Mouse (Mus musculus) embryonic facial prominence, embryonic 14.5 days (tissue): Measurements from ENCODE around the gene Gm6793. TPM values are rescaled to one million over a fixed set of nuclear protein-coding genes. Genes with fewer than 3 reads are reported as not detected.

Experiments
- ATAC-seq: fragments of 200-750 bp; cut with Nextera tagmentation; 2 replicates; pipeline ENCODE4 v1.8.0; 2017; ENCODE audit warnings: low read depth, moderate number of reproducible peaks, moderate TSS enrichment
- DNase-seq: peaks from one replicate; pipeline ENCODE4 v3.0.0-alpha.2; 2015; ENCODE audit warnings: low spot score
- H3K27ac ChIP-seq: fragments of 300-500 bp; sonication (generic); replicated peaks from 2 replicates; pipeline ENCODE4 v1.5.1; 2014; ENCODE audit warnings: low read depth, mild to moderate bottlenecking, low read length, moderate library complexity
- H3K27me3 ChIP-seq: fragments of 300-500 bp; sonication (generic); replicated peaks from 2 replicates; pipeline ENCODE4 v1.6.1; 2014; ENCODE audit warnings: low read length; ENCODE audit not compliant: control insufficient read depth, insufficient read depth
- H3K36me3 ChIP-seq: fragments of 300-500 bp; sonication (generic); 2 replicates; pipeline ENCODE4 v1.6.1; 2014; ENCODE audit warnings: low read length, mixed read lengths; ENCODE audit not compliant: control insufficient read depth, insufficient read depth
- H3K4me1 ChIP-seq: fragments of 300-500 bp; sonication (generic); 2 replicates; pipeline ENCODE4 v1.6.1; 2014; ENCODE audit warnings: antibody characterized with exemption, low read length; ENCODE audit not compliant: control insufficient read depth, insufficient read depth
- H3K4me2 ChIP-seq: fragments of 300-500 bp; sonication (generic); 2 replicates; pipeline ENCODE4 v1.6.1; 2014; ENCODE audit warnings: low read depth, mild to moderate bottlenecking, low read length, moderate library complexity, mixed read lengths
- H3K4me3 ChIP-seq: fragments of 300-500 bp; sonication (generic); 2 replicates; pipeline ENCODE4 v1.5.1; 2014; ENCODE audit warnings: low read depth, mild to moderate bottlenecking, low read length
- H3K9ac ChIP-seq: fragments of 300-500 bp; sonication (generic); 2 replicates; pipeline ENCODE4 v1.6.1; 2014; ENCODE audit warnings: low read depth, mild to moderate bottlenecking, low read length, moderate library complexity, mixed read lengths
- H3K9me3 ChIP-seq: fragments of 300-500 bp; sonication (generic); 2 replicates; pipeline ENCODE4 v1.6.1; 2016; ENCODE audit warnings: low read length; ENCODE audit not compliant: control insufficient read depth
- WGBS: fragments of 180-500 bp; shearing (Covaris S2); extraction: QIAGEN DNeasy Blood & Tissue Kit; methylation state at CpG from one replicate; pipeline ENCODE4 v1.1.7; 2014; 5-methylcytosine and 5-hydroxymethylcytosine counted together
- polyA plus RNA-seq: library from polyadenylated mRNA; unstranded; fragments of >200 nt; fragmentation: Nextera tagmentation; extraction: Ambion mirVana; gene quantifications from 2 replicates; pipeline ENCODE4 v1.2.1, GENCODE M21; 2014

Gm6793 gene
- polyA plus RNA-seq, 1 experiment from 2014 or later = 0.57 TPM

DNA sequence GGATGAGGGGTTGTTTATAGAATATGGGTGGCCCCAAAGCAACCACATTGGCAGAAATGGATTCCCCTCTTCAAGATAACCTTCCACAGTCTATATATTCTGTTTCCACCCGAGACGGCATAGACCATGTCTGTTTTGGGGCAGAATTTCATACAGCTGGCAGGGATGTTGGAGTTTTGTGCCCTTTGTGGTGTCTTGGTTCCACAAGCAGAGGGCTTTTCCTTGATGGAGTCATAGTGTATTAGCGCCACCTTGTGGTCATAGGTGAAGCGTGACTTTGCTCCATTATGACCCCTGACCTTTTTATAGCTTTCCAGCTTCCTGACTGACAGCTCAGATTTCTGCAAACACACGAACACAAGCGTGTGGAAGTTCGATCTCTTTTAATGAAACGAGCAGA, 19.8 kb upstream of the Gm6793 start:
- H3K36me3 ChIP-seq = no peaks in the 10 kb centered on the region
- H3K4me1 ChIP-seq = no peaks in the 10 kb centered on the region
- H3K27me3 ChIP-seq = no peaks in the 10 kb centered on the region
- peak; percentile 78 for DNase-seq
- 7% methylated on average over 8 of the region's 8 CpGs for WGBS
- no peak overlapping the region for H3K27ac ChIP-seq
- ATAC-seq = peak; percentile 68
- H3K9me3 ChIP-seq = no peaks in the 10 kb centered on the region
- H3K9ac ChIP-seq = no peak overlapping the region
- H3K4me3 ChIP-seq = no peak overlapping the region
- H3K4me2 ChIP-seq = no peak overlapping the region

- 37% methylated on average over 7 of the region's 7 CpGs for WGBS
- no peak overlapping the region for H3K27ac ChIP-seq
- 0 out of 2 replicates have a peak, but pooled peaks have one; percentile 15 for ATAC-seq
- no peak overlapping the region for H3K9ac ChIP-seq
- H3K9me3 ChIP-seq = no peaks in the 10 kb centered on the region
- H3K36me3 ChIP-seq = no peaks in the 10 kb centered on the region
- H3K4me2 ChIP-seq = no peak overlapping the region
- no peaks in the 10 kb centered on the region for H3K4me1 ChIP-seq
- no peaks in the 10 kb centered on the region for H3K27me3 ChIP-seq
- no peak for DNase-seq
- no peak overlapping the region for H3K4me3 ChIP-seq
These were observed 18.2 kb upstream of the Gm6793 start for GRCm38 (mm10) chr8:112033071-112033470.

DNA sequence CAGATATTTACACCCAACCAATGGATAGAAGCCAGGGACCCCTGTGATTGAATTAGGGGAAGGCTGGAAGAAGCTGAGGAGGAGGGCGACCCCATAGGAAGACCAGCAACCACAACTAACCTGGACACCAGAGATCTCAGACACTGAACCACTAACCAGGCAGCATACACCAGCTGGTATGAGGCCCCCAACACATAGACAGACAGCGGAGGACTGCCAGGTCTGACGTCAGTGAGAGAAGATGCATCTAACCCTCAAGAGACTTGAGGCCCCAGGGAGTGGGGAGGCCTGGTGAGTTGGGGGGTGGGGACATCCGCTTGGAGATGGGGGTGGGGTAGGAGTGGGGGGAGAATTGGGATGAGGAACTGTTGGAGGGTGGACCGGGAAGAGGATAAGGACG, 15.8 kb upstream of the Gm6793 start:
- H3K27ac ChIP-seq = no peak overlapping the region
- ATAC-seq = no peak
- H3K4me1 ChIP-seq = no peaks in the 10 kb centered on the region
- no peaks in the 10 kb centered on the region for H3K36me3 ChIP-seq
- H3K4me2 ChIP-seq = no peak overlapping the region
- no peak overlapping the region for H3K4me3 ChIP-seq
- no peak overlapping the region for H3K9ac ChIP-seq
- H3K9me3 ChIP-seq = no peaks in the 10 kb centered on the region
- DNase-seq = no peak
- WGBS = 43% methylated on average over 6 of the region's 6 CpGs
- H3K27me3 ChIP-seq = no peaks in the 10 kb centered on the region

GRCm38 (mm10) chr8:112029455-112029854, 14.6 kb upstream of the Gm6793 start:
- DNase-seq = no peak
- 89% methylated on average over 7 of the region's 7 CpGs for WGBS

GRCm38 (mm10) chr8:112011816-112012242, 3.0 kb downstream of the Gm6793 start:
- Histone ChIP-seq H3K4me2 (peak overlapping the region; percentile 89), H3K27me3 (no peaks in the 10 kb centered on the region), H3K9ac (peak overlapping the region; percentile 91), H3K4me1 (peaks cover 22% of the 10 kb centered on the region), H3K27ac (peak overlapping the region; percentile 85), H3K36me3 (peaks cover 16% of the 10 kb centered on the region), H3K9me3 (no peaks in the 10 kb centered on the region), H3K4me3 (peak overlapping the region; percentile 98)
- WGBS = 0% methylated on average over 23 of the region's 40 CpGs
- ATAC-seq = peak; percentile 51
- peak; percentile 36 for DNase-seq

More at GRCm38 (mm10) chr8:112029455-112029854, 14.6 kb upstream of the Gm6793 start:
- H3K27me3 ChIP-seq = no peaks in the 10 kb centered on the region
- no peak overlapping the region for H3K4me2 ChIP-seq
- H3K27ac ChIP-seq = no peak overlapping the region
- H3K4me3 ChIP-seq = no peak overlapping the region
- H3K9ac ChIP-seq = no peak overlapping the region
- no peak for ATAC-seq
- H3K9me3 ChIP-seq = no peaks in the 10 kb centered on the region
- no peaks in the 10 kb centered on the region for H3K36me3 ChIP-seq
- no peaks in the 10 kb centered on the region for H3K4me1 ChIP-seq

GRCm38 (mm10) chr8:112010997-112011815, 3.6 kb downstream of the Gm6793 start, which contains the start of the genes Kars and Terf2ip:
Gene Kars (minus strand): TSS chr8:112011323.
Gene Terf2ip (plus strand): TSS chr8:112011398.
- no peaks in the 10 kb centered on the region for H3K27me3 ChIP-seq
- H3K9ac ChIP-seq = peak within 1 kb of the TSS; percentile 91
- DNase-seq (peak; percentile 97), ATAC-seq (peak; percentile 95)
- no peaks in the 10 kb centered on the region for H3K9me3 ChIP-seq
- H3K4me1 ChIP-seq = peaks cover 22% of the 10 kb centered on the region
- WGBS = under 1% methylated on average over 58 of the region's 61 CpGs
- peak within 1 kb of the TSS; percentile 89 for H3K4me2 ChIP-seq
- peaks cover 14% of the 10 kb centered on the region for H3K36me3 ChIP-seq
- peak within 1 kb of the TSS; percentile 98 for H3K4me3 ChIP-seq
- H3K27ac ChIP-seq = peak within 1 kb of the TSS; percentile 85

GRCm38 (mm10) chr8:112009558-112009957, 5.3 kb downstream of the Gm6793 start:
- Histone ChIP-seq H3K9ac (no peak overlapping the region), H3K27me3 (no peaks in the 10 kb centered on the region), H3K27ac (no peak overlapping the region), H3K4me3 (peak overlapping the region; percentile 98; the same call in 1 of the 2 replicates), H3K9me3 (no peaks in the 10 kb centered on the region), H3K4me2 (peak overlapping the region; percentile 89; the same call in 1 of the 2 replicates), H3K36me3 (peaks cover 25% of the 10 kb centered on the region), H3K4me1 (peaks cover 22% of the 10 kb centered on the region)
- WGBS = 89% methylated on average over 7 of the region's 7 CpGs
- DNase-seq = no peak
- no peak for ATAC-seq

DNA sequence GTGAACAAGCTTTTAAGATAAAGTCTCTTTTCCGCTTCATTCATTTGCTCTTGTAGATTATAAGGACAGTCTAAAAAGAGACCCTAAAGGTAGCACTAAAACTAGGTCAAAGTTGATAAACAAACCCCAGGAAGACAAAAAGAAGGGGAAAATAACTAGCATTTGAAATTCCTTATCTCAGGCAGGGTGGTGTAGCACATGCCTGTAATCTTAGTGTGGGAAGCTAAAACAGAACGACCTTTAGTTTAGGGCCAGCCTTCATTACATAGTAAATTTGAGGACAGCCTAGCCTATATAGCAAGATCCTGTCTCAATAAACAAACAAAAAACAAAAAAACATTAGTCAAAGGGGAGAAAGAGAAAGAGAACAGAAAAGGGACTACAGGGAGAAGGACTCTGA, 7.2 kb downstream of the Gm6793 start:
- peaks cover 15% of the 10 kb centered on the region for H3K4me1 ChIP-seq
- 94% methylated on average over 2 of the region's 2 CpGs for WGBS
- no peaks in the 10 kb centered on the region for H3K27me3 ChIP-seq
- H3K9me3 ChIP-seq = no peaks in the 10 kb centered on the region
- no peak overlapping the region for H3K4me3 ChIP-seq
- DNase-seq (no peak), ATAC-seq (no peak)
- no peak overlapping the region for H3K4me2 ChIP-seq
- peaks cover 42% of the 10 kb centered on the region for H3K36me3 ChIP-seq
- no peak overlapping the region for H3K27ac ChIP-seq
- no peak overlapping the region for H3K9ac ChIP-seq
